Mouse (Mus musculus): Measurements from ENCODE around the gene Chmp6.
A peak's percentile ranks its signal among the peaks of the same experiment; 100 is the strongest.

The Chmp6 gene

DNA sequence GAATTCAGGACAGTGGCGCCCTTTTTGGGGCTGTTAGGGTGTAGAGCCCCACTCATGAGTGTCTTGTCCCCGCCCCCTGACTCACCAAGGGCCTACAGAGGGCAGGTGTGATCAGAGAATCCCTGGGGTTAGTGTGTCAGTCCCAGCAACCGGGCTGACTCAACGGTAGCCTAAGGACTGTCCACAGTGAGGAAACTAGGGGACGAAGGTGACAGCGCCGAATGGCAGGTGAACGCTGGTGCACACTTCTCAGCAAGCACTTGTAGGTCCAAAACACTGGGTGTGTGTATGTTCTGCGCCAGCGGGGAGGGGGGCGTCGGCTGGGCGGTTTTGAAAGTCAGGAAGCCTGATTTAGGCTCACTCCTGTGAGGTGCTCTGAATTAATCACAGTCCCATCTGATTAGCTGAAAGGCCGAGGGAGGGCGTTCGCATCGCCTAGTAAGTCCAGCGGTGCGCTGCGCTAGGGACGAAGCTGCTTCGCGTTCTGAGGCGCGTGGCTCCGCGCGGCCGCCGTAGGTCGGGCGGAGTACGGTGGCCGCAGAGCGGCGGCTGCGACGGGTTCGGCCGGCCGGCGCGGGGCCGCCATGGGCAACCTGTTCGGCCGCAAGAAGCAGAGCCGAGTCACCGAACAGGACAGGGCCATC is at the start of gene Chmp6:
TSS of gene Chmp6 (plus strand) at position 151 of the 644 bp plus-strand sequence.
- peak; percentile 93 for DNase-seq (ENCODE audit: extremely low read depth, insufficient read length, low spot score)

DNA sequence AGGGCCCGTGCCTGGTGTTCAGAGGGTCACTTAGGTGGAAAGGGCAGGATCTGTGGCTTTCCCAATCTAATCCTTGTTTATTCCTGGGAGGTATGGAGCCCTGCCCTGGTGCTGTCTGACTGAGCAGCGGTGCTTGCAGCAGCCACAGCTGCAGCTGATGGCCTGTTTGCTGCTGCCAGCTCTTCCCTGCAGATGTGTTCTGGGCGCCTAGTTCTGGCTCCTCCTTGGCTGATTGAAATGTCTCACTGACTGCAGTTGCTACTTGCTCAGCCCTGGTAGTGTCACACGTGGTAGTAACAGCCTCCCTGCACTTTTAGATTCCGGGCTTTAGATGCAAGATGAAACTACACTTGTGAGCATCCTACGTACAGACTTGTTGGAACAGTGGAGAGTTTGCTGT is 46.4 kb upstream of the Chmp6 start:
- DNase-seq (ENCODE audit: extremely low read depth, insufficient read length, low spot score) = no peak

DNA sequence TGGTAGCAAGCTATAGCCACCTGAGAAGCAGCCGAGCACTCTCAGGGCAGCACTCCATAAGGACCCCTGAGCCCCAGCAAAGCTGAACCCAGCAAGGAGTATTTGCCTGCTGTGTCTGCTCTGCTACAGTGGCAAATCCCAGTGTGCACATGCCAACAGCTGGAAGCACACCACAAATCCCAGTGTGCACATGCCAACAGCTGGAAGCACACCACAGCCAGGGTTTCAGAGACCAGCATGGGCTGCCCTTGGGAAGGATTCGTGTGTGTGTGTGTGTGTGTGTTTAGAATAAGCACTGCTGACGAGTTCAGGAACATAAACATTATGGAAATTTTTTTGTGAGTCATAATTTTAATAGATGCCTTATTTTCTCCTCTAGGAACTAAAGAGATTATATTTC is 45.1 kb upstream of the Chmp6 start:
- DNase-seq (ENCODE audit: extremely low read depth, insufficient read length, low spot score) = no peak

DNA sequence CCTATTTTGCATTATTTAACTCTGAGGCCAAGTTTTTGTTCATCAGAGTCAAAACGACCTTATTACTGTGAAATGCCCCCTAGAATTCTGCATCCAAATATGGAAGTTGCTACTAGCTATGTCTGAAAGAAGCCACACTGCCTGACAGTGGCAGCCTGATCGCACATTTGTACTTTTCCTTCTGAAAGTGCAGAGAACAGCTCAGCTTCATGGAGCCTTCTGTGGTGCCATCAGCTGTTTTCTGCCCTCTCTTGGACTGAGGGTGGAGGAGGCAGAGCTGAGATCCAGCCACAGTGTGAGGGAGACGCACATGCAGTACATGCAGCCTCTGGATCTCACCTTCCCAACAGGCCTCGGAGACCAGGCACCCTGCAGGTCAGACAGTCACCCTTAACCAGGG is 44.7 kb upstream of the Chmp6 start:
- DNase-seq (ENCODE audit: extremely low read depth, insufficient read length, low spot score) = no peak

DNA sequence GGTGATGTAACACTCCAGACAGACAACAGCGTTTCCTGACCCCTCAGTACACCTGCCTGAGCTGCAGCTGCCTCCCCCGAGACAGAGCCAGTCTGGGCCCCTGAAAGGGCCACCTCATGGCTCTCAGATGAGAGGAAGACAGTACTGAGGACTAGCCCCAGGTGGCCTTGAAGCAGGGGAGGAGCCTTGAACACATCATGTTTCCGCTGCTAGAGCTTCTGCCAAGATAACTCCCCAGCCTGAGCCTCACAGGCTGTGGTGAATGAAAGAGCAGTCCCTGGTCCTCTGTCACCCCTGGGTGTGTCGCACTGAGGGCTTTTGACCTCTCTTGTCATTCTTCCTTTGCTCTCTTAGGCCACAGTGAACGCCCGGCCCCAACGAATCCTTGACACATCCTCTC is 42.1 kb upstream of the Chmp6 start:
- DNase-seq (ENCODE audit: extremely low read depth, insufficient read length, low spot score) = no peak

DNA sequence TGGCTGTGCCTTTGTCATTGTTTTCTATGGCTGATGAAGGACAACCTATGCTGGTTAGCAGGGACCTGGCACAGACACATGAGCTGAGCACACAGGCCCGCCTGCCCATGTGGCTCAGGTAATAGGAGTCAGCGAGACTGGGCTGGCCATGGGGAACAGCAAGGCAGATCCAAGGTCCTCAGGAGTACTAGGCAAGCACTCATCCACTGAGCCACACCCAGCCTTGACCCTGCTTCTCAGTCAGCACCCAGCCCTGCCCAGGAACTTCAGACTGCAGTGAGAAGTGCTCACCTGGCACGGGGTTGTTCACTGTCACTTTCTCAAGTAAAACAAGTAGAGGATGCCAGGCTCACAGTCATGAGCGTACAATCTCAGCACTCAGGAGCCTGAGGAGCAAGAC is 39.6 kb upstream of the Chmp6 start:
- DNase-seq (ENCODE audit: extremely low read depth, insufficient read length, low spot score) = no peak

DNA sequence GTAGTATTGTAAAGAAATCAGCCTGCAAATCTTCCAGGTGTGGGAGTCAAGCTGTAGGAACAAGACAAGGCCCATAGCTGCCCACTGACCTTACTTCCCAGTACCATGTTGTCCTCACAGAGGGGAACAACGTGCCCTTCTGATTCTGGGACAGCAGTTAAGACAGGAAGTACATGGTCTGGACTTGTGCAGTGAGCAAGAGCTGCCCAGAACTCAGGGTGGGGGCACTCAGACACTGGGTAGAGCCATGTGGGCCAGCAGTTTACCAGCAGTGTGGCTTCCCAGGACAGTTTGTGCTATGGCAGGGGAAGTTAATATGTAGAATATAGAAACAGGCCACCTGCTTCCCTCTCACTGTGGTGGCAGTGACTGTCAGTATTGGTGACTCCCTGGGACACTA is 38.4 kb upstream of the Chmp6 start:
- DNase-seq (ENCODE audit: extremely low read depth, insufficient read length, low spot score) = no peak

DNA sequence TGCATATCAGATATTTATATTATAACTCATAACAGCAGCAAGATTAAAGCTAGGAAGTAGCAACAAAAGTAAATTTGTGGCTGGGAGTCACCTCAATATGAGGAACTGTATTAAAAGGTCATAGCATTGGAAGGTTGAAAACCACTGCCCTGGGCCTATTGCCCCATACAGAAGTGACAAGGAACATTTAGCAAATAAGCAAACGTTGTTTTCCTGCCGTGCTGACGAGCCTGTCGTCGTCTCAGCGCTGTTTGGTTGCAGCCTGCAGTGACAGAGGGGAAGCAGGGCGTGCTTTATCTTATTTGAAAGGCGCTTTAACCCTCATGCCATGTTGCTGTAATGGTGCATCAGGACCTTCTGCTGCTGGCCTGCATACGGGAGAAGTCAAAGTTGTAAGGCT is 37.6 kb upstream of the Chmp6 start:
- no peak for DNase-seq (ENCODE audit: extremely low read depth, insufficient read length, low spot score)

DNA sequence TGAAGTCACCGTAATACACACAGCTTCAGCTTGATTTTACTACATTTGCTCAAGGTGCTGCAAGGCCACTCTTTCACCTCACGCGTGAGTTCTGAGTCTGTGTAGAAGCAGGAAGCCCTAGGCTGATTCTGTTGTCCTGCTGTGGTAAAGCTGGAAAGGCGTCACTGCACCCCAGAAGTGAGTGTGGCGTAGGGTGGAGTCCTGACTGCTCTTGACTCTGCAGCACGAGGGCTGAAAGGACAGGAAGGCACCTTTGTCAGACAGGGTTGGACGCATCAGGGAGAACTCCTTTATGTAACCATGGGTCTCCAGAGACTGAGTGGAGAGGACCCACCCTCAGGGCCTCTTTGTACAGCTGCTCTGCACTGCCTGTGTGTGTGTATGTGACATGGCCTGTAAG is 36.1 kb upstream of the Chmp6 start:
- no peak for DNase-seq (ENCODE audit: extremely low read depth, insufficient read length, low spot score)

DNA sequence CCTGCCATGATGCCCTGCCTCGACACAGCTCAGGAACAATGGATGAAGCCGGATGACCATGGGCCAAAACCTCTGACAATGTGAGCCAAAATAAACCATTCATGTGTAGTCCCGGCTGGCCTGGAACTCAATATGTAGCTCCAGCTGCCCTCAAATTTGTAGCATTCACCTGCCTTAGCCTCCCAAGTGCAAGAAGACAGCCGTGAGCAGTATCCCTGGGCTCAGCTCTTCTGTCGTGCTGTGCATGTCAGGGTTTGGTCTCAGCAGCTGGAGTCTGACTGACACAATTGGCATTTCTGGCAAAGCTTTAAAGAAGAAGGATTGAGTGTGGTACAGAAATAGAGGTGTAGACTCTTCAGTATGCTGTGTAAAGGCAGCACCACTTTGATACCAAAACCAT is 33.7 kb upstream of the Chmp6 start:
- no peak for DNase-seq (ENCODE audit: extremely low read depth, insufficient read length, low spot score)

DNA sequence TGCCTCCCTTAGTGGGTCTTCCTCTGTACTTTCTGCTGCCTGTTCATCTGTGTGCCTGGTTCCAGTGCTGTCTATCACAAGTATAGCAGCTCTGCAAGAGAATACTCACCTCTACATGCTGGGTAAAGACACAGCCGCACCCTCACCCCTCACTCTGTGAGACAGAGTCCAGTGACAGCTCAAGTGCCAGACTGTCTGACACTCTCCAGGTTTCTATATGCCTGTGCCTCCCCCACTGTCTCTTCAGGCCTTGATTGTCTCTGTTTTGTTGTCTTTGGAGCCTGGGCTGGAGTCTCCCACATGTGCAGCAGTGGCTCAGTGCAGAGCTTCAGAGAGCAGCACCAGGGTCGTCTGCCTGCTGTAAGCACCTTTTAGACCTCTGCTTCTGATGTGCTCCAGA is 29.6 kb upstream of the Chmp6 start:
- DNase-seq (ENCODE audit: extremely low read depth, insufficient read length, low spot score) = no peak

DNA sequence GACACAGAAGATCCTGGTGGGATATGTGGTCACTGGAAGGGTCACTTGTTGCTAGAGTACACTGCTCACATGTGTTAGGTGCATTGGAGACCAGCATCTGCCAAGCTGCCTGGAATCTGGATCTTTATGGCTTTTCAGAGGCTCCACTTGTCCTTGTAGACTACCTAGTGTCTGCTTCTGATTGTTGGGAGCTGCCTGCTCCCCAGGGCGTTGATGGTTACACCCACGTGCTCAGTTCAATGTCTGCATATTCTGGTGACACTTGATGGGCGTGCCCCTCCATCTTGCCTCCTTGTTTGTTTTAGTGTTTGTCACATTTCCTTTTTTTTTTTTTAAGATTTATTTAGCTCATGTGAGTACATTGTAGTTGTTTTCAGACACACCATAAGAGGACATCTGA is 23.3 kb upstream of the Chmp6 start:
- no peak for DNase-seq (ENCODE audit: extremely low read depth, insufficient read length, low spot score)

DNA sequence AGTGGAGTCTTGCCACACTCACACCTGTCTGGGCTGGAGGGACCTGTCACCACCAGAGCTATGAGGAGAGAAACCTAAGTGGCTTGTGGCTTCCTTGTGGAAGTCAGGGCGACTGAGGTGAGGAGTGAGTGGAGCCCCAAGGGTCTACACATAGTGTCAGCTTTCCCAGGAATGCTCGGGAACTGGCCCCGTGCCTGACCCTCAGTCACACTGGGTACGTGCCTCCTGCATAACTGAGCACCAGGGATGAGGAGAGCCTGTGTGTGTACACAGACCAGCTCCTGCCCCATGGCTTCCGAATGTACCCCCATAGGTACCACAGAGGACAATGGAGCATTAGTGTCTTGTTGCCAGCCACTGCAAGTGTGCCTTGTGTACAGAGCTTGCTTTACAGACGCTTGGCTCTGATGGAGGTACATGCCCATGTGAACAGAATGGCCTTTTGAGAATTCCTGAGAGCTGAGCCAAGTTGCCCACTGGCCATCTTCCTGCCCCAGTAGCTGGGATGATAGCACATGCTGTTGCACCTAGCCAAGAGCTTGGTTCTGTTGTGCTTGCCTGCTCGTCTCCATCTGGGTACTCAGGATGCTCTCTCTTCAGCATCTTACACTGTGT is 21.5 kb upstream of the Chmp6 start:
- no peak for DNase-seq (ENCODE audit: extremely low read depth, insufficient read length, low spot score)

DNA sequence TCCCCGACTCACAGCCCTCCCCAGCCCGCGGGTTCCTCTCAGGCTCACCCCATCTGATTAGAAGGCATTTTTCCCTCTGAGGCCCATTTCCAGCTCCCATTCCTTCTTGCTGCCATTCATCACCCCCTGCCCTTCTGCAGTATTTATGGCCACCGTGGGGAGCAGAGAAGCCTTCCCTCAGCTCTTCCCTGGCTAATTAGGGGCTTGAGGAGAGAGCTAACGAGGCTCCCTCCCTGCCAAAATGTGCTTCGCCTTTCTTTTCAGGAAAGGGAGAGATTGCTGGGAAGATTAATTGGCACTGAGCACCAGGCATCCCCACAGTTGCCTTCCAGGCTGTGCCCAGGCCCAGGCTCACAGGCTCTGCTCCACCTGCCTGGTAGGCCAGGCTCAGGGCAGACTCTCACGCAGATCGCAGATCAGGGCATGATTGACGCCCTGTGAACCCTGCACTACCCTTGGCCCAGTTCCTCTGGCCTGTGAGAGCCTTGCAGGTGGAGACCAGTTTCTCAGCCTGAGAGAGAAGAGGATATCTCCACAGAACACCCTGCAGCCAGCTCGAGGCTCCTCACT is 19.5 kb upstream of the Chmp6 start:
- no peak for DNase-seq (ENCODE audit: extremely low read depth, insufficient read length, low spot score)

DNA sequence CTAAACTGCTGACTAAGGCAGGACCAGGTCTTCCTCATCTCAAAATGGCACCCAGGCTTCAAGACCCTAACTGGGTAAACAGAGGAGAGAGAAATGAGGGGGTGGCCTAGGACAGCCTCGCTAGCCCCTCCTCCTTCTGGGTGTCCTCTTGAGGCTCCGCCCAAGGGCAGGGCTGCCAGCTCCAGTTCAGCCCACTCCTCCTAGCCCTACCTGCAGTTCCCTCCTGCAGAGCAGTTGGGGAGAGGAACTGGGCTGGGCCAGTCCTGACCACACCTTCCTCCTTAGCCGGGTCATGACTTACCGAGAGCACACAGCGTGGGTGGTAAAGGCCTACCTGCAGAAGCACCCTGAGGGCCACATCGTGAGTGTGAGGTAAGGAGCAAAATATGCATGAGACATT is 18.6 kb upstream of the Chmp6 start:
- DNase-seq (ENCODE audit: extremely low read depth, insufficient read length, low spot score) = no peak

DNA sequence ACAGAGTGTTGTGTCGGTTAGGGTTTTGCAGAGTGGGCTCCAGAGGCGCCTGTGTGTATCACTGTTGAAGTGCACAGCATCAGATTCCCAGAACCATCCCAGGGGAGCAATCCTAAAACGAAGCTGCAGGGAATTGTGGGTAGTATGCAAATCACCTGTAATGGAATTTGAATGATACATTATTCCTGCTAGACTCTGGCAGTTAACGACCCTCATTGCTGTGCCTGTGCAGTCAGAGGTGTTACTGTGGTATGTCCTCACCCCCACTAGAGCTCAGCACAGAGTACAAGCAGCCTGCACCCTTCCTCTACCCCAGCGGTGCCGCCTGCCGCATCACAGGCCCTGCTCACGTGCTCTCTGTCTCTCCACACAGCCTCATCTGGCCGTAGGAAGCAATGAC is 16.2 kb upstream of the Chmp6 start:
- no peak for DNase-seq (ENCODE audit: extremely low read depth, insufficient read length, low spot score)

DNA sequence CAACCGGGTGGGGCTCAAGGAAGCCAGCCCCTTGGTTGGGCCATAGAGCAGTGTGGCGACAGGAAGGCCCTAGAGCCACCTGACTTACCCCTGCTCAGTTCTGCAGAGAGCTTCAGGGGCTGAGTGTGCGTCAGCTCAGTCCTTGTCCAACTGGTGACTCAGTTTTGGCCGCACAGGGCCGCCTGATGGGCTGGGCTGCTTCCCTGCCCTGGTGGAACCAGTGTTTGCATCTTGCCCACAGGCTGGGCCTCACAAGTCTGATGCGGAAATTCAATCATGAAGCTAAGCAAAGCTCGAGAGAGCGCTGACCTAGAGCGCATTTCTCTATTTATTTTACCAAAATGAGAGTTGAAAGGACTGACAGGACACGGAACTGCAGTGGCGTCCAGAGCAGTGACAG is 14.3 kb upstream of the Chmp6 start:
- no peak for DNase-seq (ENCODE audit: extremely low read depth, insufficient read length, low spot score)

DNA sequence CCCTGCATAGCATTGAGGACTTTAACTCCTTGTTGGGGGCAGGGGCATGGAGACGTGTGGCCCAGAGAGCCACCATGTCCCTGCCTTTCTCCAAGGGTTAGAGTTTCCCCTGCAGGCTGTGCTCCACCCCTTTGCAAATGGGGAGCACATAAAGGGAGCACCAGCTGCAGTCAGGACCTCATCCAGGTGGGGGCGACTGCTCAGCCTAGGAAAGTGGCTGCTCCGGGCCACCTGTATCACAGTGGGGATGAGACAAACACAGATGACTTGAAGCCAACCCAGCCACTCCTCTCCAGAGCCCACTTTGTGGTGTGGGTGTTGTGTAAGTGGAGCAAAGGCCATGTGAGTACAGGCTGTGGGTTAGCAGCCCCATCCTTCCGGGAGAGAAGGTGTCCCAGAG is 12.1 kb upstream of the Chmp6 start:
- DNase-seq (ENCODE audit: extremely low read depth, insufficient read length, low spot score) = no peak

DNA sequence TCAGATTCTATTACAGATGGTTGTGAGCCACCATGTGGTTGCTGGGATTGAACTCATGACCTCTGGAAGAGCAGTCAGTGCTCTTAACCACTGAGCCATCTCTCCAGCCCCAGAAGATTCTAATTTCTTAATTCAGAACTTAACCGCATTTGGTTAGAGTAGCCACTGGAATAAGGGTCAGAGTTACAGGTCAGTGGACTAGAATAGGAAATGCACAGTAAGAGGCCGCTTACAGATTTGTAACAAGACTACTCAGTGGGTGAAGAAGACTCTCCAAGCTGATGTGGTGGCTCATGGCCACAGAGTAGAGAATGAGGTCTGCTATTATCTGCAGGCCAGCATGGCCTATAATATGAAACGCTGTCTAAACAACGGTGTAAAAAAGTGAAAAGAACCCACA is 10.3 kb upstream of the Chmp6 start:
- DNase-seq (ENCODE audit: extremely low read depth, insufficient read length, low spot score) = no peak

DNA sequence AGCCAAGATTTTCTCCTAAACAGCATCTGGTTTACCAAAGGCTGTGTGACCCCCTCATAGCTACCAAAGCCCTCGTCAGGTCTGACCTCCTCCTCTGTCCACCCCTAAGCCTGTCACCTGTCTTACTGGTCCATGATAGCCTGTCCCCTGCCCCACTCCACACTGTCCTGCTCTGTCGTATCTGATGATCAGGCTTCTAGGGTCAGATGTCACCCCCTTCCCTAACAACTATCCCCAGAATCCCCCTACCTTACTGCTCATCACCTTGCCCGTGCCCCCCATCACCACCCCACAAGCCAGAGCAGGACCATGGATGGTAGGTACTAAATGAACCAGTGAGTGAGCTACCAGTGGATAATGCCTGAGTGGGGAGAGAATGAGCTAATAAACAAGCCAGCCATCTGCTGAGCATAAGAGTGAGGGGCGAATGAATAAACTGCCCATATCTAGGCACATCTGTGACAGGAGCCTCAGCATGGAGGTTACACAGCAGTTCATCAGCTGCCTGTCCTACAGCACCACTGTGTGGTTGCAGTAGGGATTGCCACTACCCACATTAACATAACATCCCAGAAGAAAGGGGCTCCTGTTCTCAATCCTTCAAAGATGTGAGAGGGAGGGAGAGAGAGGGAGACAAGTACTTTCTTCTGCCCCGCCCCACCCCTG is 8.5 kb upstream of the Chmp6 start:
- DNase-seq (ENCODE audit: extremely low read depth, insufficient read length, low spot score) = no peak

DNA sequence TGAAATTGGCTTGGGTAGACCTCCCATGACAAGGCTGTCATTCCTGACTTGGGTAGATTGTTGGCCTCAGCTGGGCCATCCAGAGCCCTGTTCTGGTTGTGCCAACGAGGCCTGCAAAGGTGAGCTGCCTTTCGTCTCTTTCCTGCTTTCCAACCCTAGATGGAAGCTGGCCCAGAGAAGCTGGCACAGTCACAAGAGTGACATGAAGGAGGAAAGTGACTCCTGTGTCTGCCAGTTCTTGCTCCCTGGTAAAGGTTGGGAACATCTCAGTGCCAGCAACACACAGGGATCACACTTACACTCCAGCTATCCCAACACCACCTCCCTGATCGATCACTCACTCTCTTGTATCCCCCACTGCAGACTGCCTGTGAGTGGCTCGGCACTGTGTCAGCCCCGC is 7.4 kb upstream of the Chmp6 start:
- no peak for DNase-seq (ENCODE audit: extremely low read depth, insufficient read length, low spot score)

DNA sequence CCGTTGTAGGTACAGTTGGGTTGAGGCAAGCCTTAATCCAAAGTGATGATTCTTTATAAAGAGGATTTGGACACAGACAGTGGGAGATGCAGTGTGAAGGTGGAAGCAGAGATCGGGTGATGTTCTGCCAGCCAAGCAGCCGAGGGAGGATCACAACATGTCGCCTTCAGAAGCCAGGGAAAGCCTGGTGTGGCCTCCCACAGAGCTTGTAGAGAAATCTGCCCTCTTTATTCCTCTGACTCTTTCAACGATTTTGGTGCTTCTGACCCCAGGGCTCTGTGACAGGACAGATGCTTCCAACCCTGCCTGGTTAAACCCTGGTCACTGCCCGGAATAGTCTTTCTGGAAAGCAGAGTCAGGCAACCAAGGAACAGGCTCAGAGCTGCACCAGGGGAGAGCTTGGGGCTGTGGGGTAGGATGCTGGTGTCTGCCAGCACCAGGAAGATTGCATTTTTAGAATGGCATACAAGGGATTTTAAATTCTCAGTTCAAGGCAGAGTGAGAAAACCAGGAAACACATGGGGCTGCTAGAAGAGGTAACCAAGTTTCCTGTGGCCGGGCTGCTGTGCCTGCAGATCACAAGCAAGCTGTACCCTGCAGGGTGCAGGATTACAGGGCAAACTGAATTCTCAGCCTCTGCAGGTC is 6.1 kb upstream of the Chmp6 start:
- no peak for DNase-seq (ENCODE audit: extremely low read depth, insufficient read length, low spot score)
